Mouse (Mus musculus) stomach, embryonic 16.5 days (tissue): ENCODE results near the gene Faim2. TPM values are rescaled to one million over a fixed set of nuclear protein-coding genes. Genes with fewer than 3 reads are reported as not detected.

Source experiments
- ATAC-seq: fragments of 200-750 bp; cut with Nextera tagmentation; 2 replicates; pipeline ENCODE4 v1.8.0; 2017; ENCODE audit warnings: moderate number of reproducible peaks, moderate TSS enrichment; ENCODE audit not compliant: insufficient read depth, low FRiP score
- H3K27ac ChIP-seq: fragments of 300-500 bp; sonication (generic); 2 replicates; pipeline ENCODE4 v1.5.1; 2014; ENCODE audit warnings: low read length
- H3K27me3 ChIP-seq: fragments of 300-500 bp; sonication (generic); 2 replicates; pipeline ENCODE4 v1.6.1; 2014; ENCODE audit warnings: low read length, control low read depth, mixed read lengths; ENCODE audit not compliant: control insufficient read depth, insufficient read depth
- H3K36me3 ChIP-seq: fragments of 300-500 bp; sonication (generic); 2 replicates; pipeline ENCODE4 v1.6.1; 2014; ENCODE audit warnings: low read length; ENCODE audit not compliant: control insufficient read depth, insufficient read depth
- H3K4me1 ChIP-seq: fragments of 300-500 bp; sonication (generic); 2 replicates; pipeline ENCODE4 v1.6.1; 2014; ENCODE audit warnings: low read length, control low read depth, mixed read lengths; ENCODE audit not compliant: control insufficient read depth, insufficient read depth
- H3K4me2 ChIP-seq: fragments of 300-500 bp; sonication (generic); 2 replicates; pipeline ENCODE4 v1.6.1; 2014; ENCODE audit warnings: low read depth, low read length, mixed read lengths
- H3K4me3 ChIP-seq: fragments of 300-500 bp; sonication (generic); replicated peaks from 2 replicates; pipeline ENCODE4 v1.5.1; 2014; ENCODE audit warnings: mild to moderate bottlenecking, low read length
- H3K9ac ChIP-seq: fragments of 300-500 bp; sonication (generic); 2 replicates; pipeline ENCODE4 v1.6.1; 2014; ENCODE audit warnings: low read length
- H3K9me3 ChIP-seq: fragments of 300-500 bp; sonication (generic); replicated peaks from 2 replicates; pipeline ENCODE4 v1.6.1; 2016; ENCODE audit warnings: low read length, control low read depth; ENCODE audit not compliant: control insufficient read depth
- WGBS: fragments of 180-500 bp; shearing (Covaris S2); extraction: QIAGEN DNeasy Blood & Tissue Kit; methylation state at CpG from one replicate; pipeline ENCODE4 v1.1.7; 2014; 5-methylcytosine and 5-hydroxymethylcytosine counted together
- polyA plus RNA-seq: library from polyadenylated mRNA; unstranded; fragments of >200 nt; fragmentation: Nextera tagmentation; extraction: Ambion mirVana; gene quantifications from 2 replicates; pipeline ENCODE4 v1.2.1, GENCODE M21; 2015

Gene Faim2
- polyA plus RNA-seq, 1 experiment from 2014 or later: 0.57 TPM

GRCm38 (mm10) chr15:99501292-99502260 is 26.4 kb downstream of the Faim2 start:
- Histone ChIP-seq H3K9me3 (no peaks in the 10 kb centered on the region), H3K4me2 (no peak overlapping the region), H3K4me3 (no peak overlapping the region), H3K27me3 (no peaks in the 10 kb centered on the region), H3K27ac (peak overlapping the region; percentile 58; the same call in 1 of the 2 replicates), H3K9ac (no peak overlapping the region), H3K36me3 (no peaks in the 10 kb centered on the region), H3K4me1 (peaks cover 37% of the 10 kb centered on the region)
- ATAC-seq: no peak
- 73% methylated on average over 20 of the region's 20 CpGs for WGBS

- Histone ChIP-seq H3K27ac (no peak overlapping the region), H3K9ac (no peak overlapping the region), H3K4me2 (no peak overlapping the region), H3K4me1 (peaks cover 34% of the 10 kb centered on the region), H3K4me3 (no peak overlapping the region), H3K36me3 (no peaks in the 10 kb centered on the region), H3K27me3 (no peaks in the 10 kb centered on the region), H3K9me3 (no peaks in the 10 kb centered on the region)
- ATAC-seq: no peak
- WGBS: 35% methylated on average over 5 of the region's 5 CpGs
These were observed 27.6 kb downstream of the Faim2 start for GRCm38 (mm10) chr15:99500320-99500719.

GRCm38 (mm10) chr15:99499726-99500125 is 28.2 kb downstream of the Faim2 start:
- Histone ChIP-seq H3K4me2 (no peak overlapping the region), H3K4me1 (peaks cover 28% of the 10 kb centered on the region), H3K9me3 (no peaks in the 10 kb centered on the region), H3K27me3 (no peaks in the 10 kb centered on the region), H3K4me3 (no peak overlapping the region), H3K36me3 (no peaks in the 10 kb centered on the region), H3K9ac (no peak overlapping the region), H3K27ac (no peak overlapping the region)
- WGBS: 43% methylated on average over 6 of the region's 6 CpGs
- no peak for ATAC-seq

- ATAC-seq: peak; percentile 61
- no peak overlapping the region for H3K4me2 ChIP-seq
- no peak overlapping the region for H3K9ac ChIP-seq
- no peaks in the 10 kb centered on the region for H3K27me3 ChIP-seq
- no peak overlapping the region; the same call in 1 of the 2 replicates for H3K27ac ChIP-seq
- no peak overlapping the region for H3K4me3 ChIP-seq
- WGBS: 50% methylated on average over 4 of the region's 4 CpGs
- peaks cover 21% of the 10 kb centered on the region for H3K4me1 ChIP-seq
- no peaks in the 10 kb centered on the region for H3K36me3 ChIP-seq
- no peaks in the 10 kb centered on the region for H3K9me3 ChIP-seq
These were observed 29.2 kb downstream of the Faim2 start for GRCm38 (mm10) chr15:99498781-99499180.

- Histone ChIP-seq H3K4me2 (no peak overlapping the region), H3K27me3 (no peaks in the 10 kb centered on the region), H3K4me3 (no peak overlapping the region), H3K27ac (no peak overlapping the region; the same call in 1 of the 2 replicates), H3K9ac (no peak overlapping the region), H3K4me1 (peaks cover 21% of the 10 kb centered on the region), H3K36me3 (no peaks in the 10 kb centered on the region), H3K9me3 (no peaks in the 10 kb centered on the region)
- no peak for ATAC-seq
- WGBS: 68% methylated on average over 4 of the region's 4 CpGs
These were observed 29.6 kb downstream of the Faim2 start for GRCm38 (mm10) chr15:99498356-99498755.

GRCm38 (mm10) chr15:99497527-99498242 is 30.3 kb downstream of the Faim2 start:
- Histone ChIP-seq H3K4me3 (no peak overlapping the region), H3K27ac (no peak overlapping the region), H3K9ac (no peak overlapping the region), H3K4me1 (peaks cover 19% of the 10 kb centered on the region), H3K36me3 (no peaks in the 10 kb centered on the region), H3K9me3 (no peaks in the 10 kb centered on the region), H3K4me2 (no peak overlapping the region), H3K27me3 (no peaks in the 10 kb centered on the region)
- WGBS: 41% methylated on average over 12 of the region's 12 CpGs
- no peak for ATAC-seq

GRCm38 (mm10) chr15:99497061-99497460 is 30.9 kb downstream of the Faim2 start:
- H3K36me3 ChIP-seq: no peaks in the 10 kb centered on the region
- H3K27ac ChIP-seq: no peak overlapping the region
- H3K9ac ChIP-seq: no peak overlapping the region
- no peak overlapping the region for H3K4me3 ChIP-seq
- no peak overlapping the region for H3K4me2 ChIP-seq
- no peaks in the 10 kb centered on the region for H3K27me3 ChIP-seq
- H3K9me3 ChIP-seq: no peaks in the 10 kb centered on the region
- 0 out of 2 replicates have a peak, but pooled peaks have one; percentile 11 for ATAC-seq
- 10% methylated on average over 4 of the region's 4 CpGs for WGBS
- peaks cover 13% of the 10 kb centered on the region for H3K4me1 ChIP-seq

GRCm38 (mm10) chr15:99484745-99485144 is 43.2 kb downstream of the Faim2 start:
- no peak overlapping the region for H3K9ac ChIP-seq
- no peaks in the 10 kb centered on the region for H3K4me1 ChIP-seq
- H3K9me3 ChIP-seq: no peaks in the 10 kb centered on the region
- 60% methylated on average over 6 of the region's 6 CpGs for WGBS
- no peaks in the 10 kb centered on the region for H3K27me3 ChIP-seq
- no peak overlapping the region for H3K4me2 ChIP-seq
- no peak for ATAC-seq
- no peak overlapping the region for H3K27ac ChIP-seq
- H3K4me3 ChIP-seq: no peak overlapping the region
- H3K36me3 ChIP-seq: no peaks in the 10 kb centered on the region

- Histone ChIP-seq H3K36me3 (0 out of 2 replicates have a peak, but pooled peaks cover 2% of the 10 kb centered on the region), H3K9me3 (no peaks in the 10 kb centered on the region), H3K27ac (no peak overlapping the region), H3K27me3 (no peaks in the 10 kb centered on the region), H3K4me3 (no peak overlapping the region), H3K4me1 (peaks cover 6% of the 10 kb centered on the region), H3K4me2 (no peak overlapping the region), H3K9ac (no peak overlapping the region)
- ATAC-seq: no peak
- 61% methylated on average over 1 of the region's 1 CpGs for WGBS
These were observed 52.2 kb downstream of the Faim2 start for GRCm38 (mm10) chr15:99475814-99476213.
